Mouse (Mus musculus) C2C12 (cell line): ENCODE measurements around the gene Gm15217. TPM values are rescaled to one million over a fixed set of nuclear protein-coding genes. Genes with fewer than 3 reads are reported as not detected.

ENCODE experiments used
- H3K27me3 ChIP-seq: one replicate; pipeline ENCODE4 v1.6.1; 2011; ENCODE audit not compliant: control insufficient read depth, insufficient read depth, insufficient read length
- H3K36me3 ChIP-seq: one replicate; pipeline ENCODE4 v1.6.1; 2011; ENCODE audit not compliant: control insufficient read depth, insufficient read depth
- H3K4me3 ChIP-seq: one replicate; pipeline ENCODE4 v1.5.1; 2011; ENCODE audit warnings: mild to moderate bottlenecking, control low read depth; ENCODE audit not compliant: poor library complexity, insufficient read depth, severe bottlenecking
- H3K79me2 ChIP-seq: one replicate; pipeline ENCODE4 v1.6.1; 2011; ENCODE audit not compliant: control insufficient read depth, insufficient read depth
- H3K79me3 ChIP-seq: one replicate; pipeline ENCODE4 v1.6.1; 2011; ENCODE audit warnings: low read depth, control low read depth
- H3ac ChIP-seq: one replicate; pipeline ENCODE3; 2011; ENCODE audit warnings: low read depth; ENCODE audit not compliant: control insufficient read depth, insufficient read length
- CEBPB ChIP-seq: IDR thresholded peaks from one replicate; pipeline ENCODE4 v1.6.1; 2011; ENCODE audit warnings: low read depth, mild to moderate bottlenecking, control low read depth, moderate library complexity
- CTCF ChIP-seq: IDR thresholded peaks from one replicate; pipeline ENCODE4 v1.5.1; 2011; ENCODE audit not compliant: control insufficient read depth, insufficient read depth, insufficient read length
- FOSL1 ChIP-seq: IDR thresholded peaks from one replicate; pipeline ENCODE4 v1.8.0; 2011; ENCODE audit warnings: mild to moderate bottlenecking, low read length; ENCODE audit not compliant: poor library complexity, insufficient read depth, severe bottlenecking
- MAX ChIP-seq: IDR thresholded peaks from one replicate; pipeline ENCODE4 v1.6.1; 2011; ENCODE audit warnings: mild to moderate bottlenecking, control low read depth
- MYOD1 ChIP-seq: IDR thresholded peaks from one replicate; pipeline ENCODE4 v1.6.1; 2011; ENCODE audit warnings: low read depth; ENCODE audit not compliant: control insufficient read depth, insufficient read length
- MYOG ChIP-seq: IDR thresholded peaks from one replicate; pipeline ENCODE4 v1.6.1; 2011; ENCODE audit not compliant: control insufficient read depth, insufficient read length; ENCODE audit errors: extremely low read depth
- USF1 ChIP-seq: IDR thresholded peaks from one replicate; pipeline ENCODE4 v1.6.1; 2011; ENCODE audit warnings: low read depth, mild to moderate bottlenecking, control low read depth, moderate library complexity
- polyA plus RNA-seq: library from polyadenylated mRNA; unstranded; fragments of >200 nt; fragmentation: generic; extraction: Trizol; gene quantifications from one replicate; pipeline ENCODE4 v1.2.1, GENCODE M21; 2012; ENCODE audit warnings: missing spikeins

Gm15217 gene
- polyA plus RNA-seq, 1 experiment = not detected

DNA sequence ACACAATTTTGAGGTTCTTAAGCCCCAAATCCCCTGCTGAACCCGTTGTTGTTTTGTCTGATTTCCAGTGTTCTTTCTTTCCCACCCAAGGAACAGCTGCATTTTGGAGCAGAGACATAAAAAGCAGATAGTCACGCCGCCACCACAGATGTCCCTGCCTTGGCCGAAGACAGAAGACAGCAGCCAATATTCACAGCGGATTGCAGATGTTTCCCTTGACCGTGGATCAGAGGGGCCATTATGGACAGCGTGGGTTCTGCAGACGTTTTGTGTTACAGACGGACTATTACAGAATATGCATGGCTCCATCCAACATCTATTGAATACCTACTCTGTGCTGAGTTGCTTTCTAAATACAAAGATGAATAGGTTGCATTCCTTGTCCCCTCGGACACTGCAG is 29.8 kb downstream of the Gm15217 start:
- H3K4me3 ChIP-seq = no peak overlapping the region
- no peaks in the 10 kb centered on the region for H3K79me3 ChIP-seq
- H3K27me3 ChIP-seq = no peaks in the 10 kb centered on the region
- H3K79me2 ChIP-seq = no peaks in the 10 kb centered on the region
- no peaks in the 10 kb centered on the region for H3K36me3 ChIP-seq
- TF ChIP-seq MYOD1 = no peak
- TF ChIP-seq MYOG = no peak
- TF ChIP-seq CTCF = no peak
- TF ChIP-seq CEBPB = no peak
- TF ChIP-seq USF1 = no peak
- no peak for TF ChIP-seq FOSL1
- no peak for TF ChIP-seq MAX
- H3ac ChIP-seq = no peak overlapping the region

DNA sequence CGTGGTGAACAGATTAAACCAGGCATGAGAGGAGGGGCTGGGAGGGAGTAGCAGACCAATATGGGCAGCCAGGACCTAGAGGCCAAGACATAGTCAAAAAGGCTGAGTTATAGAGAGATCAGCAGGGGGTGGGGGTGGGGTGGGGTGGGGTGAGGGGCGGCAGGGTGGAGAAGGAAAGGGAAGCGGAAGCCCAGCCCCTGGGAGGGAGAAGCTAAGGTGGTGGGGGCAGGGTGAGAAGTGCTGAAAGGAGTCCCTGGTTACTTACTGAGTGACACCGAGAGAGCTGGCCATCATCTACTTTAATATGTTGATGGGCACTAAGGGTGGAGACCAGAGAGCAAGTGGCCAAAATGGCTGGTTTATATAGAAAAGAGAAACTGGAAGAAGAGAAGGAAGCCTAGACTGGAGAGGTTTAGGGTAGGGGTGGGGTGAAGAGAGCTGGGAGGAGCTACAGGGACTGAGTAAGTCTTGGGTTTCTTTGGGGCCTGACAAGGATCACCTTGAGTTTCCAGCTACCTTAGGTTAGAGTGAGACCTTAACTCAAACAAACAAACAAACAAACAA is 31.4 kb downstream of the Gm15217 start:
- Histone ChIP-seq H3ac (no peak overlapping the region), H3K4me3 (no peak overlapping the region), H3K36me3 (no peaks in the 10 kb centered on the region), H3K79me2 (no peaks in the 10 kb centered on the region), H3K79me3 (no peaks in the 10 kb centered on the region), H3K27me3 (no peaks in the 10 kb centered on the region)
- no peak for TF ChIP-seq CEBPB

DNA sequence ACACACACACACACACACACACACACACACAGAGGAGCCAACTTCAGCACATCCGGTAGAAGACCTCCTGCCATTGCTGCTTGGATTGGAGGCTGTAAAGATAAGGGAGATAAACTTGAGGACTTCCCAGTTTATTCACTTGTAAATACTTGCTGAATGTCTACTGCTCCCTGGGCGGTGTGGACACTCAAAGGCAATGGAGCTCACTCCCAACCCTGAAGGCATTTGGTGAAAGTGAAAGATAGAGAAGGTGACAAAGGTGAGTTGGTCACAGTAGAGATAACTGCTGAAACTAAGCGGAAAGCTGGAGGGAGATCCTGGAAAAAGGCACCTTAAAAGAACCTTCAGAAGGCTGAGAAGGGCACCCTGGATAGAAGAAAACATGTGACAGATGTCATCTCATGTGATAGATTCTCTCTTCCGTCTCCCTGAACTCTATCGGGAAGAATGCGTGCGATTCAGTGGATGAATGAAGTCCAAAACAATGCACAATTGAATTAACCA is 33.3 kb downstream of the Gm15217 start:
- Histone ChIP-seq H3K79me2 (no peaks in the 10 kb centered on the region), H3K36me3 (no peaks in the 10 kb centered on the region), H3K27me3 (no peaks in the 10 kb centered on the region), H3ac (no peak overlapping the region), H3K4me3 (no peak overlapping the region), H3K79me3 (no peaks in the 10 kb centered on the region)
- TF ChIP-seq CEBPB = no peak
- no peak for TF ChIP-seq CTCF
- no peak for TF ChIP-seq USF1
- no peak for TF ChIP-seq FOSL1
- no peak for TF ChIP-seq MYOD1
- no peak for TF ChIP-seq MAX
- TF ChIP-seq MYOG = no peak

DNA sequence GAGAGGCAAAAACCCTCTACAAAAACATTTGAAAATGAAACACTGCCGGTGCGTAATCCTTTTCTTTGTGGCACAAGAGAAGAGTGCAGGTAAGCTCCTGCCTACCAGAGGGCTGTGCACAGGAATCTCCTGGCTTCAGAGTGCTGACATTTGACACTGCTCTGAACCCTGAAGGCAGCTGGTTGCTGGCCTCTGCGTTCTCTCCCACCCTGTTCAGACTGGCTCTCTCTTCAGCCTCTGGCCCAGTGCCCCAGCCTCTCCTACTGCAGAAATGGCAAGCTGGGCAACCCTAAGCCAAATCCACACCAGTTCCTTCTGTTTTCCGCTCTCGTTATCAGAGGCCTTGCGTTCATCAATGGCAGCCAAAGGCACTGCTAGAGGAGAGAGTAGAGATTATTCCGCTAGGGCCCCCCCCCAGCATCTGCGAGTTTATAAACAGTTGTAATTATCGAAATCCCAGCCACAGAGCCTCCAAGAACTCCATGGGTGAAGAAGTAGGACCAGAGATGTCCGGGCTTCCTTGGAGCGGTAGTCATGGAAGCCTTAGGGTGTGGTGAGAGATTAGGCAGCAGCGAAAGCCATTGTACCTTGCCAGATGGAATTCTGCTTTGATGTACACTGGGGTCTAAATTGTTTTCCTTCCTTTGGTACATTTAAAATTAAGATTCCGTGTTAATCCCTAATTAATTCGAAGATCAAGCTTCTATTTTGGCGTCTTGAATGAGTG is 39.3 kb downstream of the Gm15217 start:
- Histone ChIP-seq H3K4me3 (no peak overlapping the region), H3K79me2 (no peaks in the 10 kb centered on the region), H3K27me3 (no peaks in the 10 kb centered on the region), H3ac (no peak overlapping the region), H3K36me3 (no peaks in the 10 kb centered on the region), H3K79me3 (no peaks in the 10 kb centered on the region)
- TF ChIP-seq MYOG (no peak), CTCF (no peak), CEBPB (no peak), USF1 (no peak), FOSL1 (no peak), MAX (no peak), MYOD1 (no peak)

DNA sequence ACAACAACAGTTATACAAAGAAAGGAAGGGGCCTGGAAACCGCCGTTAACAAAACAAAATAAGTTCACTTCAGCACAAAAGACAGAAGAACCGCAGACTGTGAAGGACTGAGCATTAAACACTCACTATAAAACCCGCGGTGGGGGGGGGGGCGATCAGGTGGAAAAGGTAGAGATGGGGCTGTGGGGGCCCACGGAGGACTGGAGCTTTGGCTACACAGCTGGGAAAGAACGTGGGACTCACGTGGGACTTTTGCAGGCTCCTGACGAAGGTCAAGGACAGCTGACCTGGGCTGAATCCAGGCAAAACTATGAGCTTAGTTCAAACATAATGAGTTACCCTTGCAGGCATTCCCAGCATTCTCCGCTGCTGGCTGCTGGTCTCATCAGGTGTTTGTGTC is 40.1 kb downstream of the Gm15217 start:
- Histone ChIP-seq H3K4me3 (no peak overlapping the region), H3K27me3 (no peaks in the 10 kb centered on the region), H3K36me3 (no peaks in the 10 kb centered on the region), H3ac (no peak overlapping the region), H3K79me3 (no peaks in the 10 kb centered on the region), H3K79me2 (no peaks in the 10 kb centered on the region)
- TF ChIP-seq MAX = no peak
- no peak for TF ChIP-seq CEBPB
- no peak for TF ChIP-seq CTCF
- TF ChIP-seq FOSL1 = no peak
- TF ChIP-seq MYOG = no peak
- no peak for TF ChIP-seq MYOD1
- no peak for TF ChIP-seq USF1

DNA sequence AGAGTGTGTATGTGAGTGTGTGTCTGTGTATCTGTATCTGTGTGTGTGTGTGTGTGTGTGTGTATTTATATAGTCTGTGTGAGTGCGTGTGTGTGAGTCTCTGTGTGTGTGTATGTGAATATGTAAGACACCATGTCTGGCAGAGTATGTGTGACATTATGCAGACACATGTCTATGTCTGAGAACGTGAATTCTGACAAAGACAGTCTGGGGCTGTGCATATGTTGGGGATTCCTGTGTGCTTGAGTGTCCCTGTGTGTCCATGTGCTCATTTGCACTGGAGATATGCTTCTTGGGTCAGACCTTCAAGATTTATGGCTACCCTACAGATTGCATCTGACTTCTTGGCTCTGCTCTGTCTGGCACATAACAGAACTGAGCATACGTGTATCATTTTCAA is 42.6 kb downstream of the Gm15217 start:
- H3K27me3 ChIP-seq = no peaks in the 10 kb centered on the region
- H3ac ChIP-seq = no peak overlapping the region
- H3K79me2 ChIP-seq = no peaks in the 10 kb centered on the region
- H3K79me3 ChIP-seq = no peaks in the 10 kb centered on the region
- H3K36me3 ChIP-seq = no peaks in the 10 kb centered on the region
- TF ChIP-seq FOSL1 (no peak), CEBPB (no peak), CTCF (no peak), MAX (no peak), USF1 (no peak), MYOD1 (no peak), MYOG (no peak)
- no peak overlapping the region for H3K4me3 ChIP-seq
